Mouse (Mus musculus) embryonic fibroblast, embryonic 13.5 days (primary cell): ENCODE measurements around the gene Mrm2.

Source experiments
- CTCF ChIP-seq: IDR thresholded peaks from 2 replicates; pipeline ENCODE4 v1.5.1; 2011; ENCODE audit warnings: mild to moderate bottlenecking, control low read depth, low read length, moderate library complexity, borderline replicate concordance; ENCODE audit not compliant: insufficient read depth
- POLR2A ChIP-seq: IDR thresholded peaks from 2 replicates; pipeline ENCODE4 v1.6.1; 2011; ENCODE audit warnings: low read depth, mild to moderate bottlenecking, control low read depth, low read length, moderate library complexity

- TF ChIP-seq CTCF = no peak
- TF ChIP-seq POLR2A = no peak
These were observed 37.2 kb upstream of the Mrm2 start for GRCm38 (mm10) chr5:140368926-140369325.
